Comparison of ENCODE assay signal across 19 mouse cellular contexts in the genomic region with DNA sequence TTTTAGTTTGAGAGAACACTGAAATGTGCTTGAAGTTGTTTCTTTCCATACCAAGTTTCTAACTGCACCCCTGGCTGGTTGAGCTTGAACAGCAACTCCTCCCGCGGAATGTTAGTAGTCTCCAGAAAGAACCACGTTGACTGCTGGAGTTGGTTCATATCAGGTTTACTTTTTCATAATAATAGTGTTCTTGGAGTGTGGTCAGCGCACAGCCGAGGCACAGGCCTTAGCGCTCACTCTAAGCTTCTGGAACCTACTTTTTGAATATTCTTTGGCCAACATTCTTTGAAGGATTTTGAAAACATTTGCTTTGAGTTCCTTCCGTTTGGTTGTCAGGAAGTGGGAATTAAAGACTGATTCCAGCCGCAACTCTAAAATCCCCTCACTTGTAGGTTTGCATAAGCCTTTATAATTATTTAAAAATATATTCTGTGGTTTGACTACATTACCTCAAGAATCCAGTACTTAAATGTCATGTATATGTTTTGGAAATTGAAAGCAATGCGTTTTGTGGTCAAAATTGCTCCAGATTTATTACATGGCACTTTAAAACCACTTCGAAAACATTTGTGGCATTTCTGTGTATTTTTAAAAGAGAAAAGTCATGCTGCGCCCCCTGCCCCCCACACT.
"Had no signal": no experiment of that assay in that cellular context is flagged by ENCODE, and none has a peak within 500 bp of the region (broad histone marks: within the 10 kb centered on the region; RNA-seq: fewer than 3 reads in every experiment).

No protein-coding gene starts in this region.

- H3K4me1 ChIP-seq: limb, embryonic 12.5 days had no signal

- H3K27ac ChIP-seq: left cerebral cortex, adult 2 months; limb, embryonic 12.5 days; liver, embryonic 13.5 days; stomach, postnatal 0 days had no signal

- DNase-seq: kidney, adult 18-20 months; kidney, postnatal 10 days; kidney, postnatal 36 days; layer of hippocampus, postnatal 36 days; liver, embryonic 13.5 days; lung, adult 2 months; lung, postnatal 14 days; midbrain, embryonic 14.5 days; right cerebral cortex, adult 18-20 months; right cerebral cortex, postnatal 14 days; right cerebral cortex, postnatal 4 days; thymus, adult 2 months; thymus, postnatal 14 days; thymus, postnatal 4 days had no signal

- H3K4me2 ChIP-seq: limb, embryonic 12.5 days; liver, embryonic 13.5 days; midbrain, embryonic 11.5 days had no signal

- ATAC-seq: intestine, embryonic 16.5 days had no signal

- H3K36me3 ChIP-seq: limb, embryonic 12.5 days; liver, embryonic 13.5 days had no signal

- H3K4me3 ChIP-seq: left cerebral cortex, adult 2 months; limb, embryonic 12.5 days; liver, embryonic 13.5 days had no signal

- H3K9ac ChIP-seq: limb, embryonic 12.5 days; liver, embryonic 13.5 days had no signal

- H3K27me3 ChIP-seq: limb, embryonic 12.5 days; liver, embryonic 13.5 days had no signal

- H3K9me3 ChIP-seq: limb, embryonic 12.5 days; liver, embryonic 13.5 days had no signal
